Mouse (Mus musculus) lung, postnatal 10 days (tissue): ENCODE results near the gene Batf.

ENCODE experiments used
- DNase-seq: peaks from one replicate; pipeline ENCODE4 v3.0.0; 2021

Batf gene

GRCm38 (mm10) chr12:85728181-85728580, 41.7 kb downstream of the Batf start:
- no peak for DNase-seq

GRCm38 (mm10) chr12:85729022-85729944, 42.8 kb downstream of the Batf start:
- peak; percentile 77 for DNase-seq

DNA sequence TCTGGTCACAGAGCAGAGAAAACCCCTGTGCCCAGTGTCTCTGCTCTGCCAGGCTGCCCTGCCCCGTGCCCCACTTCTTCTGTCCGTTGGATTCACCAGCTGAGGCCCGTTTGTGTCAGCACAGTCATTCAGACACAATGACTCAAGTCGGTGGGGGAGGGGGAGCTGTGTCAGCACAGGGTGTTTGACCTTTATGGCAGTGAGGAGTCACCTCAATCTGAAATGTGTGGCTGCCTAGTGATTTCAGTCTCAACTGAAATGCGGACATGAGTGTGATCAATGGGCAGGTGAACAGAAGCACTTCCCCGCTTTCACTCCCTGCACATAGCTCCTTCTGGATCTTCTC, 43.4 kb downstream of the Batf start:
- no peak for DNase-seq

GRCm38 (mm10) chr12:85736203-85736602, 49.7 kb downstream of the Batf start:
- peak; percentile 72 for DNase-seq

- no peak for DNase-seq
Observed at GRCm38 (mm10) chr12:85736960-85737359, 50.5 kb downstream of the Batf start.

GRCm38 (mm10) chr12:85745827-85746695, 59.6 kb downstream of the Batf start, which contains the start of gene Flvcr2:
TSS of gene Flvcr2 (plus strand) at chr12:85746539.
- peak; percentile 92 for DNase-seq

DNA sequence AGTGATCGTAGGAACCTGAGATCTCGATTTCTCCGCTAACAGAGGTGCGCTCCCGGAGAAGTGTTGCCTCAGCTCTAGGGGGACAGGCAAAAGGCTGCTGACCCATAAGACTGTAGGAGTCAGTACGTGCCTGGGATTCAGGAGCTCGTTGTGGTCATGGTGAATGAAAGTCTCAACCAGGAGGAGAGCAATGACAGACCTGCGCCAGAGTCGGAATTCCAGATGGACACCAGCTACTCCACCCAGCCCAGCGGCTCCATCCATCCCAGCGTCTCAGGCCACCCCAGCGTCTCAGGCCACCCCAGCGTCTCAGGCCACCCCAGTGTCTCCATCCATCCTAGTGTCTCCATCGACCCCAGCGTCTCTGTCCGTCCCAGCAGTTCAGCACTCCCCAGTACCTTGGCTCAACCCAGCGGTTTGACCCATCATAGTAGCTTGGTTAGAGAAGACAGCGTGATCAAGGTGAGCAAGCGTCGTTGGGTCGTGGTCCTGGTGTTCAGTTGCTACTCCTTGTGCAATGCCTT, 60.3 kb downstream of the Batf start:
- no peak for DNase-seq

- DNase-seq: no peak
Observed at GRCm38 (mm10) chr12:85747343-85747742, 60.9 kb downstream of the Batf start.

DNA sequence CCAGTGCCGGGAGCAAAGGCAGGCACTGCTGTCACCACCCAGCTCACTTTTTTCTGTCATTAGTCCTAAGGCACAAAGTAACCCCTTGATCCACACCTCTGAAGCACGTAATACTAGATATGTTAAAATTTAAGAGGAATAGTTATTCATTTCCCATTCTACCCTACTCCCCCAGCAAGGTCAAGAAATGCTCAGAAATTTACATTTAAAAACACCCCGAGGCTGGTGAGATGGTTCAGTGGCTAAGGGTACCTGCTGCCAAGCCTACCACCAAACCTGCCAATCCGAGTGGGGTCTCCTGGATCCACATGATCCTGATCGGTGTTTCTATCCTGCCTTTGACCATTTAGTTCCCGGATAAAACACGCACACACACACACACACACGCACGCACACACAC, 63.4 kb downstream of the Batf start:
- DNase-seq: no peak

GRCm38 (mm10) chr12:85752116-85752515, 65.6 kb downstream of the Batf start:
- DNase-seq: no peak

DNA sequence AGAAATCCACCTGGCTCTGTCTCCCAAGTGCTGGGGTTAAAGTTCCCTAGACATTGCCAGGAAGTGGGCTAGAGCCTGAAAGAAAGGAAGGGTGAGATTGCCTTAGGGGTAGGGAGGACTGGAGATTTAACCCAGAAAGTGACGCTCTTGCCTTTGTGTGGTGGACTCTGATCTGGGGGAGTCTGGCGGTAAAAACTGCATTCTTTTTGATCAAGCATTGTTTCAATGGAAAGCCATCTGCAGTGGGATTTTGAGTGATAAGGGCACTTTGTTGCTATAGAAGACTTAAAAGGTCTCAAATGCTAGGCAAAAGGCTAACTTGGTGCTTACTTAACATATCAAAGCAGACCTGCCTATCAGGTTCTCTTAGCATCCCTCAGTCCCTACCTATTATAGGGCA, 66.8 kb downstream of the Batf start:
- DNase-seq: no peak

DNA sequence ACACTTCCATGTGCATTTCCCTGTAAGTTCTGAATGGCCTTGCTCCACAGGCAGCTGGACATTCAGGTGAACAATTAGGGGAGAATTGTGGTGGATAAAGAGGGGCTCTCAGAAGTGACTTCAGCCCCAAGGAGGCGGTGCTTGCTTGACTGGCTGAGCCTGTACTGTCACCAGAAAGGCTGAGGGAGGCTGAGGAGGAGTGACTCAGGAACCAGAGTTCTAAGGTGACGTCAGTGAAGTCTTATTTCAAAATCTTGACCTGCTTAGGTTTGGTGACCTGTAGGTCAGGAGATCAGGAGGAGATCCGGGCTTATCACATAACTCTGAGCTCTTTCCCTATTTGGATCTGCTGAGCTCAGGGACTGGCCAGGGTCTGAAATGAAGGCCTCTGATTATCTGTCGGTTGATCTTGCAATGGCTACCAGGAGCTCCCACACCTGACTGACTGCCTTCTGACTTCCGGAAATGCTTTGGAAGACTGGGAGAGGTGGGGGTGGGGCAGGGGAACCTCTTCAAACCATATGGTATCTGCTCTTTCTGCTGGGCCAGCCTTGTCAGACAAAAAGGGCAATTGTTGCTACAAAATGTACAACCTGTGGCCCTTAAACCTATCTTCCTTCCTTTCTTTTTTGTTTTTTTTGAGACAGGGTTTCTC, 68.3 kb downstream of the Batf start:
- no peak for DNase-seq

DNA sequence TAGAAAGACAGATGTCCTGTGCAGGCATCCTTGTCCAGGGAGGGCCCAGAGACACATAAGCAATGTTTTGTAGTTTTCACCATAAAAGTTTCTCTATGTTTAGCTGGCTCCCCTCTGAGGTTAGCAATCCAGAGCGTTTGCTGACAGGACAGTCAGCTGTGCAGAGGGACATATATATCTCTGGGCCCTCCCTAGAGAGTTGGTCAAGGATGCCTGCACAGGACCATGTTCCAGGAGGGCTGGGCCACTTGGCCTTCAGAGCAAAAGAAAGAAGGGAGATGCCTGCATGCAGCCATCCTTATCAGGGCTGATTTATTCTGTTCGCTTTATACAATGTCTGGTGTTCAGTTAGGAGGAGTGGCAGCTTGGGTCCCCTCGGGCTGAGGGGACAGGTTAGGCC, 70.0 kb downstream of the Batf start:
- DNase-seq: no peak

GRCm38 (mm10) chr12:85757074-85757473, 70.6 kb downstream of the Batf start:
- DNase-seq: no peak
